Mouse (Mus musculus) granulocyte monocyte progenitor cell, adult 5-6 weeks (primary cell): ENCODE data around the gene Epb41l1. TPM values are rescaled to one million over a fixed set of nuclear protein-coding genes. Genes with fewer than 3 reads are reported as not detected.

Source experiments
- ATAC-seq: replicated peaks from 2 replicates; pipeline ENCODE4 v1.8.0; 2016; ENCODE audit warnings: mild to moderate bottlenecking, moderate TSS enrichment, inconsistent platforms; ENCODE audit not compliant: poor library complexity, severe bottlenecking
- total RNA-seq, 2 experiments: library from RNA; stranded (forward) in 1 of 2; stranded (reverse) in 1 of 2; fragments of 200-712, 200-1000 nt in 1 of 2; fragments of >200 nt in 1 of 2; fragmentation: Nextera tagmentation in 1 of 2; gene quantifications; 2 replicates each; pipeline ENCODE4 v1.2.3; 2014 to 2017

Gene Epb41l1
- total RNA-seq, 2 experiments from 2014 or later: not detected

DNA sequence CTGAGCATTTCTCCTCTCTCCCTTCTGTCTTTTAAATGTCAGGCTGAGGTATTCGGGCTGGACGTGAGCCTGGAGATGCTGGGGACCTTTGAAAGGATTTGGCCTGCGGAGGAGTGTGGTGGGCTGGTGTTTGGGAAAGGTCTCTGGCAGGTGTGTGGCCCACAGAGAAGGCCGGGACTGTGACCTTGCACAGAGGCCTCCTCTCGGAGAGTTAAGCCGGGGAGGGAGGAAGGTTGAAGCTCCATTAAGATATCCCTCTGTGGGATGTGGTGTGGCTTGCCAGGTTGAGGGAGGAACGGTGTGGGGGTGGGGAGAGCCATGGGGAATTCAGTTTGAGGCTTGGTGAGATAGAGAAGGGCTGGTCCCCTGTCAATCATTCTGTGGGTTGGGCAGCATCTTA is 59.1 kb downstream of the Epb41l1 start:
- ATAC-seq: no peak

- no peak for ATAC-seq
Measured at GRCm38 (mm10) chr2:156480267-156480666, 59.6 kb downstream of the Epb41l1 start.

- ATAC-seq: peak; percentile 75
Measured at GRCm38 (mm10) chr2:156482299-156482698, 61.6 kb downstream of the Epb41l1 start.

GRCm38 (mm10) chr2:156482764-156483163 is 62.1 kb downstream of the Epb41l1 start:
- ATAC-seq: no peak

GRCm38 (mm10) chr2:156483204-156483603 is 62.5 kb downstream of the Epb41l1 start:
- ATAC-seq: no peak

DNA sequence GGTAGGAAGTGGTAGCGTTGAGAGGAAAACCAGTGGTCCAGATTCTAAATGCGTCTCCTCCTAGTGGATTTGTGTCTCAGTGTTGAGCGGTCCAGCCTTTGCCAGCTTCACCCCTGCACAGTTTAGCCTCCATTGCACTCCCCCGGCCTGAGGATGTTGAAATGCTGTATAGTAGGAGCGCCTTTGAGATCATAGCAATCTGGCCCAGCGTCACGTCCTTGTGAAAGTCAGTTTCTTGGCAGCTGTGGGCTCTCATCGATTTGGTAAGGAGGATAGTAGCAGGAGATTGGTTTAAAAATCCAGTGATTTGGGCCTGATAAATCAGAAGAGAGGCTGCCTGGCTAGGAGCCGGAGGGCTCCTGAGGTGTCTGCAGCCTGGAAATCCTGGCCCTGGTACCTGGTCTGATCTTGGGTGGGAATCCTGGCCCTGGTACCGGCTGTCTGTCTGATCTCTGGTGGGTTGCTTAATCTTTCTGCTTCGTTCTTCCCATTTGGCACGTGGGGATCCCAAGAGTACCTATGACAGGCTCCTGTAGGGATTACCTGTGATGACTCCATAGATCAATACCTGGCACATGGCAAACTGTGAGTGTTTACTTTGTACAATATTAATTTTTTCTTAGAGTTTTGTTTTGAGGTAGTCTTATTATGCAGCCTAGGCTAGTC is 65.5 kb downstream of the Epb41l1 start:
- no peak for ATAC-seq

DNA sequence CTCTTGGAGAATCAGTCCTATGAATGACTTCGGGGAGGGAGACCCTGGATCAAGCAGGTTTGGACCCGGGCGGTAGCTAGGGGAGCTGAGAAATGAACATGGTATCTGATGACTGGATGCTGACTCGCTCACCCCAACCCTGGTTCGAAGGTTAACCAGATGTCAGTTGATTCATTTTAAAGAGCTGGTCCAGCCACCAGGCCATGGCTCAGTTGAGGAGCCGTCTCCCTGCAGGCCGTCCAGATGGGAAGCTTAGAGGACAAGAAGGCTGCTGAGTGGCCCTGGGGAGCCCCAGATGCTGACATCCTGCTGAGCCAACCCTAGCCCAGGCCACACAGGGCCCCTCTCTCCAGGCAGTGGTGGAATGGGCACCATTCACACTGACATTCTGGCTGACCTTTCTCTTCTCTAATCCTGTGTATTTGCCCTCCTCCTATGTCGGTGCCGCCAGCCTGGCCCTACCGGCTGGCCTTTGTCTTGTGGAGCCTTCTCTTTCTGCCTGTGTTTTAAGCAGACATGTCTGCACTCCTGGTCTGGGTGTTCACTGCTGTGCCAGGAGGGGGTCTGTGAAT is 67.0 kb downstream of the Epb41l1 start:
- ATAC-seq: no peak

GRCm38 (mm10) chr2:156488166-156488814 is 67.6 kb downstream of the Epb41l1 start:
- ATAC-seq: no peak

DNA sequence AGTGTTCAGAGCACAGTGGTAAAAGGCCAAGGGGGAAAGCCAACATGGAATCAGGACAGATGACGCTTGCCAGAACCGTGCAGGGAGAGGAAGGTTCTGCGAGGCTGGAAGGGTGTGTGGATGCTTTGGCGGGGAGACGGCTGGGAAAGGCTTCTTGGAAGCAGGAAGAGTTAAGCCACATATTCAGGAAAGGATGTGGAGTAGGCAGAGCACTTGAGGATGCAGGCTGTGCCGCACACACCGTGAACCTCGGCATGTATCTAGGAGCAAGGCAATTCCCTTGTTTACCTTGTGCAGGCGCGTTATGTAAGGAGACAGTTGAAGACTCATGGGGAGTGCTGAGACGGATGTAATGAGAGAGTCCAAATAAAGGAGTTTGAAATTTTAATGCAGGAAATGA is 69.5 kb downstream of the Epb41l1 start:
- ATAC-seq: no peak

DNA sequence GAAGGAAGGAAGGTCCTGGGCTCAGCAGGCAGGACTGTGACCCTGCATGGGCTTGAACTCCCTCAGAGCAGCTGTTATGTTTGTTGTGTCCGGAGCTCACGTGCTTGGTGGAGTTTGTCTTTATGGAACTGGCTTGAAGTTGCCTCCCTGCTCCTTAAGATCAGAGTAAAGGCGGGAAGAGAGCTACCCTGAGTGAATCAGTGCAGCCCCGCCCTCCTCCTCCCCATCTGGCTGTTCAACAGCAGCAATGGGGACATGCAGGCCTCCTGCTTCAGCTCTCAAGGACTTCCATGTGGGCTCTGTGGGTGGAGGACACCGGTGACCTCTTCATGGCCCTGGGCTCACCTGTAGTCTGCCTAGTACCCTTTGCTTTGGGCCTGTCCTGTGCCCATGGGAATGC is 71.1 kb downstream of the Epb41l1 start:
- ATAC-seq: no peak

DNA sequence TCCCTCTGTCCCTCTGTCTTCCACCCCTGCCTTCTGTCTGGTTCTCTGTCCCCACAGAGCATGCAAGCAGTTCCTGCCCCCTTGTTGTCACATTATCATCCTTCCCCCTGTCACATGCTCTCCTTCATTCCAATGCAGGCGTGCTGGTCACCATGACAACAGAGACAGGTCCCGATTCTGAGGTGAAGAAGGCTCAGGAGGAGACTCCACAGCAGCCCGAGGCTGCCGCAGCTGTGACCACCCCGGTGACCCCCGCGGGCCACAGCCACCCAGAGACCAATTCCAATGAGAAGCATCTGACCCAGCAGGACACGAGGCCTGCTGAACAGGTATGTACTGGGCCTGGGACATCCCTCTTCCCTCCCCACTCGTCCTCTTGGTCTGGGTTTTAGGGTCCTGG is 73.1 kb downstream of the Epb41l1 start:
- ATAC-seq: no peak

- no peak for ATAC-seq
Measured at GRCm38 (mm10) chr2:156494465-156494864, 73.8 kb downstream of the Epb41l1 start.

- ATAC-seq: no peak
Measured at GRCm38 (mm10) chr2:156494875-156495274, 74.2 kb downstream of the Epb41l1 start.

- no peak for ATAC-seq
Measured at GRCm38 (mm10) chr2:156496816-156497566, 76.3 kb downstream of the Epb41l1 start.

- ATAC-seq: peak; percentile 76
Measured at GRCm38 (mm10) chr2:156497915-156498314, 77.2 kb downstream of the Epb41l1 start.

DNA sequence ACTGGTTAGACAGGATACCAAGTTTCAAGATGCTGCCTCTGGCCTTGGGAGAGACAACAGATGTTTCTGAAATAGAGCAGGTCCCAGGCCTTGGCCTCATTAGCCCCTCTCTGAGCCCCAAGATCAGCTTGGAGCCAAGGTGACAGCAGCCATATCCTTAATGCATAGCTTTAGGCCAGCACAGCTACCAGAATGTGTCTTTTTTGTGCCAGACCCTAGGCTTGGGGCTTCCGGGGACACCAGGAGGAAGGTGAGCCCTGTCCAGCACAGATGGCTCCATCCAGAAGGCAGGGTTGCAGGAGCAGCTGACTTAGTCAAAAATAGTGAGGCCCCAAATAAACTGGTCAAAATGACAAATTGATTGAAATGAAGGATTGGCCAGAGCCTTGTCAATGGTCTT is 80.3 kb downstream of the Epb41l1 start:
- no peak for ATAC-seq

DNA sequence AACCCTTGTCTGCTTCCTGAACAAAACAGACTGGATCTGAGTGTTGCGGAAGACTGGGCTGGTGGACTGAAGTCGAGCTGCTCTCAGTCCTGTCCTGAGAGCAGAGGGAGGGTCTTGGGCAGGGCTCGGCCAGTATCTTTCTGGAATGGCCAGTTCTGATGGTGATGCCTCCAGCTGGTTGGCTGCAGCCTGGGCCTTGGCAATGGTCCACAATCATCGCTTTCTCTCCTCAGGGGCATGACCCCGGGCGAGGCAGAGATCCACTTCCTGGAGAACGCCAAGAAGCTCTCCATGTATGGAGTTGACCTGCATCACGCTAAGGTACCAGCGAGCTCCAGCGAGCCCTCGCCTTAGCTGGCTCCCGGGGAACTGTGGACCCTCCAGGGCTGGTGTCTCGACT is 84.8 kb downstream of the Epb41l1 start:
- ATAC-seq: no peak

DNA sequence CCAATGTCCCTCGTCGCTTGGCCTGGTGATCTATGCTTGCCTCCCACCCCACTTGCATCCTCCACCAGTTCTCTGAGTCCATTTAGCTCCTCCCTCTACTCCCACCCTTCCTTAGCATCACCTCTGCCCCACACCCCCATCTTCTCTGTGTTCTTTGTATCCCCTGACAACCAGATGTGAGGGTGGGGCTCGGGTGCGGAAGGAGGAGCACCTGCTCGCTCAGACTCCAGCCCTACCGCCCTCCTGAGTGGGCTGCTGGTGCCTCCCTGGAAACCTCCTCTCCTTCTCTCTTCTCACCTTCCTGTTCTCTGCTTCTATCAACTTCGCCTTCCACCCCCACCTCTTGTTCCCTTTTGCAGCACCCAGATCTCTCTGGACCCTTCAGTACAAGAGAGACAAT is 91.3 kb downstream of the Epb41l1 start:
- no peak for ATAC-seq

- ATAC-seq: no peak
Measured at GRCm38 (mm10) chr2:156512561-156512960, 91.9 kb downstream of the Epb41l1 start.

- no peak for ATAC-seq
Measured at GRCm38 (mm10) chr2:156515102-156515501, 94.4 kb downstream of the Epb41l1 start.

DNA sequence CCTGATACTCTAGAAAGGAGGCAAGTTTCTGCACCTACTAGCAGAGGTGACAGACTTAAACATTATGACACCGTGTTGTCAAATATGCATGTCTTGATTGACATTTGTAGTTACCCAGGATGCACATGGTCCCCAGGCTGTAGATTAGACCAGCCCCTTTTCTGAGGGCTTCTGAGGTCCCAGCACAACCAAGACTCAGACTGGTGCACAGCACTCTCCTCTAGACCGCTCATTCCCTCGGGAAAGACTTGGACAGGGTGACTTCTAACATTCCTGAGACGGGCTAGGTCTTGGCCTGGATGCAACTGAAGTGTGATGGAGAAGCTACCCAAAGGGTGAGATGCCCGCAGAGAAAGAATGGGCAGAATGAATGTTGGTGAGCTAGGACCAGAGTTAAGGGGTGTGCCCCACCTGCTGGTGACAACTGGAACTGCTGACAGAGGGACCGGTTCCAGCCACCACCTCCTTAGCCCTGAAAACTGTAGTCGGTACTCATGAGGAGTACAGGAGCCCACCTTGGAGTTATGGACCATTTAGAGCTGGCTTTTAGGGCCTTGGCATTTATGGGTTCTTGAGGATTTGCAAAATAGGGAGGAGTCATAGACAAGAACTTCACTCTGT is 95.0 kb downstream of the Epb41l1 start:
- peak; percentile 79 for ATAC-seq
